Mouse (Mus musculus) liver, embryonic 16.5 days (tissue): ENCODE data around the gene Psmd11. TPM values are rescaled to one million over a fixed set of nuclear protein-coding genes. Genes with fewer than 3 reads are reported as not detected.

Experiments
- ATAC-seq: fragments of 200-750 bp; cut with Nextera tagmentation; 2 replicates; pipeline ENCODE4 v1.8.0; 2017; ENCODE audit warnings: low read depth, mild to moderate bottlenecking, moderate number of reproducible peaks, moderate library complexity
- H3K27ac ChIP-seq: fragments of 300-500 bp; sonication (generic); 2 replicates; pipeline ENCODE4 v1.5.1; 2014; ENCODE audit warnings: mild to moderate bottlenecking, low read length
- H3K27me3 ChIP-seq: fragments of 300-500 bp; sonication (generic); 2 replicates; pipeline ENCODE4 v1.6.1; 2014; ENCODE audit warnings: low read depth, low read length, mixed read lengths; ENCODE audit not compliant: control insufficient read depth, insufficient read depth
- H3K36me3 ChIP-seq: fragments of 300-500 bp; sonication (generic); 2 replicates; pipeline ENCODE4 v1.6.1; 2014; ENCODE audit warnings: mild to moderate bottlenecking; ENCODE audit not compliant: control insufficient read depth, insufficient read depth
- H3K4me1 ChIP-seq: fragments of 300-500 bp; sonication (generic); 2 replicates; pipeline ENCODE4 v1.6.1; 2014; ENCODE audit warnings: low read depth, low read length, mixed read lengths; ENCODE audit not compliant: control insufficient read depth
- H3K4me2 ChIP-seq: fragments of 300-500 bp; sonication (generic); 2 replicates; pipeline ENCODE4 v1.6.1; 2014; ENCODE audit warnings: low read depth, low read length, mixed read lengths
- H3K4me3 ChIP-seq: fragments of 300-500 bp; sonication (generic); 2 replicates; pipeline ENCODE4 v1.5.1; 2014; ENCODE audit warnings: low read depth, mild to moderate bottlenecking, low read length
- H3K9ac ChIP-seq: fragments of 300-500 bp; sonication (generic); 2 replicates; pipeline ENCODE4 v1.6.1; 2014; ENCODE audit warnings: low read depth, low read length
- H3K9me3 ChIP-seq: fragments of 300-500 bp; sonication (generic); replicated peaks from 2 replicates; pipeline ENCODE4 v1.6.1; 2016; ENCODE audit warnings: low read length; ENCODE audit not compliant: control insufficient read depth
- WGBS: fragments of 180-500 bp; shearing (Covaris S2); extraction: QIAGEN DNeasy Blood & Tissue Kit; methylation state at CpG from one replicate; pipeline ENCODE4 v1.1.7; 2014; ENCODE audit not compliant: insufficient replicate concordance; 5-methylcytosine and 5-hydroxymethylcytosine counted together
- polyA plus RNA-seq: library from polyadenylated mRNA; unstranded; fragments of >200 nt; fragmentation: Nextera tagmentation; extraction: Ambion mirVana; gene quantifications from 2 replicates; pipeline ENCODE4 v1.2.1, GENCODE M21; 2015

The Psmd11 gene
- polyA plus RNA-seq, 1 experiment from 2014 or later, result 141 TPM

GRCm38 (mm10) chr11:80503726-80504452 lies 75.5 kb downstream of the Psmd11 start:
- WGBS, result 52% methylated on average over 13 of the region's 13 CpGs
- H3K4me1 ChIP-seq, result no peaks in the 10 kb centered on the region; the same call in none of the 2 replicates
- no peaks in the 10 kb centered on the region for H3K27me3 ChIP-seq
- no peak for ATAC-seq
- no peaks in the 10 kb centered on the region for H3K36me3 ChIP-seq
- no peak overlapping the region for H3K4me2 ChIP-seq
- H3K27ac ChIP-seq, result no peak overlapping the region
- no peak overlapping the region for H3K4me3 ChIP-seq
- no peak overlapping the region for H3K9ac ChIP-seq
- no peaks in the 10 kb centered on the region for H3K9me3 ChIP-seq

DNA sequence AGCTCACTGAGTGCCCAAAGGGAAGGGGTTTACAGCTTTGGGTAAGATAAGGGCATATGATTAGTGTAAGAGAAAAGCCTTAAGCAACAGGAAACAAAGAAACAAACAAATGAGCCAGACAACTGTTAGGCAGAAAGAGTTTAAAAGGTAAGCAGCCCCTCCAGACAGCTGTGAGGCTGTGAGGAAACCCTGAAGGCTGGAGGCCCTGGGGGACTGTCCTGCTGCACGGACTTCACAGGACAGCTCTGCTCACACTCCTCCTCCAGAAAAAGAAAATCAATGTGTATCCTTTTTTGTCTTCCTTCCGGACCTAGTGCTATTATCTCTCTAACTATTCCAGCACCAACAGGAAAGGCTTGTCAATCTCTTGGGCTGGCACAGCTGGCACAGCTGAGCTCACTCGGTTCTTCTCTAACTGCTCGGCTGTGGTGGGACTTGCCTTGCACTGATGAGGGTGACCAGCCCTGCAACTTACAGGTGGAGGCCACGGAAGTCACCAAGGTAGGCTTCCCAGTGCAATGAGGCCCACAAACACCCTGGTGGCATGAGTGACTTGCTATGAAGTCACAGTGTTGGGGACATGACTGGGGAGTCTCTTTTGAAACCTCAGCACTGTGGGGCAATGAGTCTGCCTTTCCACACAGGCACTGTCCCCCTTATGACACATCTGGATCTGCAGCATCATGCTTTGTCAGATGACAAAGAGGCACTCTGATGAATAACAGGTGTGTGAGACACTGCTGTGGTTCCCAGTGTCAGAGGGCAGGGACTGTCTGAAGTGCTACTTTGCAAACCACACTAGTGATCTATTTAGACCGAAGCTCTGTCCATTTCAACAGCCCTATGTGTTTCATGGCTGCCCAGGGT lies 76.3 kb downstream of the Psmd11 start:
- H3K4me1 ChIP-seq, result no peaks in the 10 kb centered on the region; the same call in 1 of the 2 replicates
- no peaks in the 10 kb centered on the region for H3K9me3 ChIP-seq
- no peaks in the 10 kb centered on the region for H3K36me3 ChIP-seq
- no peak overlapping the region; the same call in 1 of the 2 replicates for H3K27ac ChIP-seq
- no peak overlapping the region for H3K4me2 ChIP-seq
- 21% methylated on average over 6 of the region's 6 CpGs for WGBS
- peak; percentile 21; the same call in 1 of the 2 replicates for ATAC-seq
- H3K27me3 ChIP-seq, result no peaks in the 10 kb centered on the region
- H3K9ac ChIP-seq, result no peak overlapping the region
- no peak overlapping the region for H3K4me3 ChIP-seq

DNA sequence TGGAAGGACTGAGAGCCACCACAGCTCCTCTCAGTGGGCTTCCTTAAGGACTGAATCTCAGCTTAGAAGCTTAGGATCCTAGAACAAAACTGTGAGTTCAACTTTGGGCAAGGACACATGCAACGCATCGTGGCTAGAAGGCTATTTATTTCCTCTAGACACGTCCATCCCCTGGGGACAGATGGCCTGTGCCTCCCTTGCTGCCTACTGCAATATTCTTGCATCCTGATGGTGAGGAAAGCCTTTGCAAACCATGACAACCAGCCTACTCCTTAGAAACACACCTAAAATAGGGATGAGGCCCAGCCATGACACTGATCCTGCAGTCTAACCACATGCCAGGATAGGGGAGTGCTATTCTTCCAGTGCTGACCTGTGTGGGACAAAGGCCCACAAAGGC lies 77.2 kb downstream of the Psmd11 start:
- no peak for ATAC-seq
- H3K9ac ChIP-seq, result no peak overlapping the region
- no peak overlapping the region for H3K4me3 ChIP-seq
- 59% methylated on average over 3 of the region's 3 CpGs for WGBS
- no peaks in the 10 kb centered on the region for H3K36me3 ChIP-seq
- H3K27ac ChIP-seq, result no peak overlapping the region
- no peaks in the 10 kb centered on the region for H3K27me3 ChIP-seq
- no peaks in the 10 kb centered on the region for H3K9me3 ChIP-seq
- no peak overlapping the region for H3K4me2 ChIP-seq
- H3K4me1 ChIP-seq, result no peaks in the 10 kb centered on the region; the same call in 1 of the 2 replicates

DNA sequence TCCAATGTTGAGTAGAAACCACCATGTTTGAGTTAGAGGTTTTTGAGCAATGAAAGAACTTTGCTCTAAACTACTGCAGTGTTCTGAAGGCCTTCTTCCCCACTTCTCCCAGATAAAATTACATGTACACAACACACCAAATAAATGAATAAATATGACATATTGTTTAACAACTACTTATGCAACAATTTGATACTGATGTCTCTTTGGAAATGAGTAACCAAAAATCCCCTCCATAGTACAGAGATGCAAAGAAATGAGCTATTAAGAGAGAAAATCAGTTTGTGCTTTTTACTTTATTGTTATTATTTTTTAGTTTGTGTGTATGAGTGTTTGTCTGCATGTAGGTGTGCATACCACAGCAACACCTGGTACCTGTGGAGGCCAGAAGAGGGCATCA lies 78.1 kb downstream of the Psmd11 start:
- Histone ChIP-seq H3K36me3 (no peaks in the 10 kb centered on the region), H3K9ac (no peak overlapping the region), H3K27ac (no peak overlapping the region), H3K27me3 (no peaks in the 10 kb centered on the region), H3K4me3 (no peak overlapping the region), H3K4me2 (no peak overlapping the region), H3K9me3 (no peaks in the 10 kb centered on the region), H3K4me1 (no peaks in the 10 kb centered on the region; the same call in 1 of the 2 replicates)
- ATAC-seq, result no peak

DNA sequence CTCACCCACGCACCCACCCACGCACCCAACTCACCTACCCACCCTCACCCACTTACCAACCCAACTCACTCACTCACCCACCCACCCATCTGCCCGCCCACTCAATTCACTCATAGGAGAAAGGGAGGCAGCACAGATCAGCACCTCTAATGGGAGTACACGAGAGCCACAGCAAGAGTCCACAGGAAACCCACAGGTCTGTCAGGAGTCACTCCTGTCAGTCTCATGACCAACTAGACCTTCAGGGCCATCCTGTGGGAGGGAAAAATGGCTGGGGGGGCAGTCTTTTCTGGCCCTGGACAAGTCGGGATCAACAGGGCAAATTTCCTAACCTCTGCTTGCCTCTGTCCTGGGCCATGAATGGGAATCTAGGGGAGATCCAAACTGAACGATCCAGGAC lies 79.4 kb downstream of the Psmd11 start:
- Histone ChIP-seq H3K27ac (0 out of 2 replicates have a peak overlapping the region, but pooled peaks have one; percentile 20), H3K27me3 (no peaks in the 10 kb centered on the region), H3K4me2 (no peak overlapping the region), H3K36me3 (no peaks in the 10 kb centered on the region), H3K9me3 (no peaks in the 10 kb centered on the region), H3K9ac (no peak overlapping the region), H3K4me1 (no peaks in the 10 kb centered on the region; the same call in 1 of the 2 replicates), H3K4me3 (no peak overlapping the region)
- WGBS, result 62% methylated on average over 6 of the region's 6 CpGs
- no peak for ATAC-seq

- WGBS, result 12% methylated on average over 19 of the region's 19 CpGs
- H3K9me3 ChIP-seq, result no peaks in the 10 kb centered on the region
- no peak overlapping the region for H3K4me3 ChIP-seq
- H3K36me3 ChIP-seq, result no peaks in the 10 kb centered on the region
- H3K27ac ChIP-seq, result no peak overlapping the region
- no peak overlapping the region for H3K4me2 ChIP-seq
- H3K9ac ChIP-seq, result no peak overlapping the region
- no peak for ATAC-seq
- no peaks in the 10 kb centered on the region for H3K27me3 ChIP-seq
- no peaks in the 10 kb centered on the region; the same call in 1 of the 2 replicates for H3K4me1 ChIP-seq
Observed at GRCm38 (mm10) chr11:80508361-80509175, 80.2 kb downstream of the Psmd11 start.

DNA sequence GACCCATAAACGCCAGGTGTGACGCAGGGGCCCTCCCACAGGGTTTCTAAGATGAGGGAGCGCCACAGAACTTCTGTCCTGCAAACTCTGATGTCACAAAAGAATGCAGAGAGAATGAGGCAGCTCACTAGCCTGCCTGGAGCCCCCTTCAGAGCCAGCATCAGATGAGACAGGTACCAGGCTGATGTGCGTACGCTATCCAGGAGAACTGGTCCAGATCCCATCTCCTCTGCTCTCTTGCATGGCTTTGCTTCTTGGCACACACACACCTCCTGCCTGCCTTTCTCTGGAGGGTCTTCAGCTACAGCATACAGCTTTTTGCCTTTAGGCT lies 80.7 kb downstream of the Psmd11 start:
- Histone ChIP-seq H3K9ac (no peak overlapping the region), H3K27ac (no peak overlapping the region), H3K4me2 (no peak overlapping the region), H3K27me3 (no peaks in the 10 kb centered on the region), H3K4me3 (no peak overlapping the region), H3K9me3 (no peaks in the 10 kb centered on the region), H3K36me3 (no peaks in the 10 kb centered on the region), H3K4me1 (no peaks in the 10 kb centered on the region; the same call in 1 of the 2 replicates)
- WGBS, result 62% methylated on average over 5 of the region's 5 CpGs
- ATAC-seq, result no peak

DNA sequence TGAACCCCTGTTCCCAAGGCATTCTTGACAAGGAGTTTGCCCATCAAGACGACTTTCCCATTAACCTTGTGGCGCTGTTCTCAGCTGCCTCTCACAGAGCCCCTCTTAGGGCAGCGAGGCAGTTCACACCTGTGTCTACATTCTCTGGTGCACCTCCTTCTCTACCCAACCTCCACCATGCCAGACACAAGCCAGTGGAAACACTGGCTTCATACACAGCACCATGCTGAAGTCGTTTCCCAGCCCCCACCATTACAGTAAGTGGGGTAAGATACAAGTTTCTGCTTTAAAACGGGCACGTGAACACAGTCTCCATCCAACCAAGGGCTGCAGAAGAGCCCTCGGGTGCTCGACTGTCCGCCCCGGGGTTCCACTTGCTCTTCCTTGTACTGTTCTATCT lies 81.7 kb downstream of the Psmd11 start:
- ATAC-seq, result no peak
- H3K4me1 ChIP-seq, result no peaks in the 10 kb centered on the region; the same call in 1 of the 2 replicates
- H3K9me3 ChIP-seq, result no peaks in the 10 kb centered on the region
- no peak overlapping the region for H3K4me3 ChIP-seq
- 69% methylated on average over 10 of the region's 10 CpGs for WGBS
- no peaks in the 10 kb centered on the region for H3K27me3 ChIP-seq
- H3K4me2 ChIP-seq, result no peak overlapping the region
- H3K36me3 ChIP-seq, result no peaks in the 10 kb centered on the region
- H3K27ac ChIP-seq, result no peak overlapping the region
- no peak overlapping the region for H3K9ac ChIP-seq
